Mouse (Mus musculus) cerebellum, adult 2 months (tissue): Measurements from ENCODE around the gene Tmem235.
A peak's percentile ranks its signal among the peaks of the same experiment; 100 is the strongest.

Experiments used
- CTCF ChIP-seq: fragments of 200-500 bp; IDR thresholded peaks from 2 replicates; pipeline ENCODE4 v1.5.1; 2011; ENCODE audit warnings: low read depth, mild to moderate bottlenecking, control low read depth, low read length, moderate library complexity, borderline replicate concordance; ENCODE audit not compliant: insufficient read depth
- POLR2A ChIP-seq: fragments of 200-500 bp; IDR thresholded peaks from 2 replicates; pipeline ENCODE4 v1.6.1; 2011; ENCODE audit warnings: low read length, control low read depth, borderline replicate concordance; ENCODE audit not compliant: insufficient read depth

DNA sequence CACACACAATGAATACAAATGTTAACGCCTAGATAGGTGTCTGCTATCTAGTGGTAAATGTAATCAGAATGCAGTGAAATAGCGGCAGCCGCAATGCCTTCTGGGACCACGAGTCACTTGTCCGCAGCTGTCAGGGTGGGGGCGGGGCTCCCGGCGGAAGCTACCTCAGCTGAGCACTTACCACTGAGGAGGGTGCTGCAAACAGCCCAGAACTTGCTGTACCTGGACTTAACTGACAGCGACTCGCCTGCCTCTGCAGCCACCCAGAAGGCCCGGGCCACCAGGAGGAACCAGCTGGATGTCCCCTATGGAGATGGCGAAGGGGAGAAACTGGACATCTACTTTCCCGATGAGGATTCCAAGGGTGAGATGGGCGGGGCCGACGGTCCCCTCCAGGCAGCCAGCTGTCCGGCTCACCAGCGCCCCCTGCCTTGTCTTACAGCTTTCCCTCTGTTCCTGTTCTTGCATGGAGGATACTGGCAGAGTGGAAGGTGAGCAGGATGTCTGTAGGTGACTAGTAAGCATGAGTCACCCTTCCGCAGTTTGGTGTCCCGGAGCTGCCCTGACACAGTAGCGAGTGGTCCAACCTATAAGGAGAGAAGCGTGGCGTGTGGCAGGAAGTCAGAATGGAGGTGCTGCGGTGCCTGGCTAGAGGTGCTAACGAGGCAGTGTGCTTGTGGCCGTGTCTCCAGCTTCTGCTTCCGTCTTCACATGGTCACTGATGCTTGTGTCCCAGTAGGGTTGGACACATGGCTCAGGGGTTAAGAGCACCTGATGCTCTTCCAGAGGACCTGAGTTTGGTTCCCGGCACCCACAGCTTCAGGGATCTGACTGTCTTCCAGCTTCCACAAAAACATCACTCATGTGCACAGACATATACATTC is 28.2 kb upstream of the Tmem235 start:
- TF ChIP-seq CTCF (peak; percentile 57; the same call in 1 of the 2 replicates), POLR2A (no peak)
